Mouse (Mus musculus) layer of hippocampus, adult 8-10 months (tissue): ENCODE data around the gene Gm28308. TPM values are rescaled to one million over a fixed set of nuclear protein-coding genes. Genes with fewer than 3 reads are reported as not detected.

ENCODE experiments used
- DNase-seq, 2 experiments: peaks; one replicate each; pipeline ENCODE4 v3.0.0; 2022; ENCODE audit warnings: low spot score in 2 of 2
- total RNA-seq, 4 experiments: library from RNA; stranded (reverse); gene quantifications; 2 replicates each; pipeline ENCODE4 v1.2.4; 2022

Gene Gm28308
- total RNA-seq, 4 experiments from 2014 or later: not detected

- no peak for DNase-seq
Observed at GRCm38 (mm10) chr6:52232984-52233545, 19.9 kb upstream of the Gm28308 start.

- DNase-seq: no peak
Observed at GRCm38 (mm10) chr6:52232568-52232965, 19.4 kb upstream of the Gm28308 start.

GRCm38 (mm10) chr6:52231885-52232567, 18.9 kb upstream of the Gm28308 start:
- DNase-seq: no peak

- DNase-seq: no peak
Observed at GRCm38 (mm10) chr6:52230516-52231165, 17.5 kb upstream of the Gm28308 start, which contains the start of gene Hoxa9. Gene Hoxa9, minus strand, starts transcription at chr6:52231089.

GRCm38 (mm10) chr6:52229558-52230416, 16.6 kb upstream of the Gm28308 start:
- DNase-seq: no peak

GRCm38 (mm10) chr6:52228475-52229465, 15.6 kb upstream of the Gm28308 start:
- no peak for DNase-seq

- no peak for DNase-seq
Observed at GRCm38 (mm10) chr6:52227470-52228222, 14.5 kb upstream of the Gm28308 start.

GRCm38 (mm10) chr6:52226569-52227257, 13.6 kb upstream of the Gm28308 start:
- DNase-seq: no peak

- DNase-seq: no peak
Observed at GRCm38 (mm10) chr6:52225612-52226568, 12.8 kb upstream of the Gm28308 start.

GRCm38 (mm10) chr6:52224895-52225611, 11.9 kb upstream of the Gm28308 start:
- DNase-seq: no peak

- no peak for DNase-seq
Observed at GRCm38 (mm10) chr6:52223939-52224760, 11.0 kb upstream of the Gm28308 start.

GRCm38 (mm10) chr6:52222729-52223128, 9.6 kb upstream of the Gm28308 start:
- no peak for DNase-seq

- DNase-seq: no peak
Observed at GRCm38 (mm10) chr6:52221993-52222685, 9.0 kb upstream of the Gm28308 start.

GRCm38 (mm10) chr6:52221337-52221992, 8.3 kb upstream of the Gm28308 start, which contains the start of gene Hoxa7:
Gene Hoxa7, minus strand, starts transcription at chr6:52221854.
- DNase-seq: peak; percentile 64 to 87

GRCm38 (mm10) chr6:52220865-52221310, 7.7 kb upstream of the Gm28308 start:
- DNase-seq: no peak
